Mouse (Mus musculus) spleen, adult 18-20 months (tissue): ENCODE measurements around the gene Mtcl1.

Experiments used
- DNase-seq, 2 experiments: peaks; one replicate each; pipeline ENCODE4 v3.0.0; 2022; ENCODE audit warnings: mixed read lengths in 2 of 2

The Mtcl1 gene

GRCm38 (mm10) chr17:66320716-66321372 lies 128.7 kb downstream of the Mtcl1 start:
- DNase-seq = no peak

GRCm38 (mm10) chr17:66318031-66318430 lies 131.5 kb downstream of the Mtcl1 start:
- DNase-seq = no peak

- DNase-seq = no peak
Measured at GRCm38 (mm10) chr17:66317576-66317975, 132.0 kb downstream of the Mtcl1 start.

- DNase-seq = no peak
Measured at GRCm38 (mm10) chr17:66317156-66317555, 132.4 kb downstream of the Mtcl1 start.

GRCm38 (mm10) chr17:66315451-66315850 lies 134.1 kb downstream of the Mtcl1 start:
- DNase-seq = no peak

GRCm38 (mm10) chr17:66314566-66315285 lies 134.8 kb downstream of the Mtcl1 start:
- DNase-seq = no peak

- DNase-seq = no peak
Measured at GRCm38 (mm10) chr17:66301906-66302305, 147.6 kb downstream of the Mtcl1 start.

GRCm38 (mm10) chr17:66301267-66301666 lies 148.3 kb downstream of the Mtcl1 start:
- no peak for DNase-seq

GRCm38 (mm10) chr17:66297721-66298120 lies 151.8 kb downstream of the Mtcl1 start:
- no peak for DNase-seq

GRCm38 (mm10) chr17:66293581-66293980 lies 156.0 kb downstream of the Mtcl1 start:
- DNase-seq = no peak

- DNase-seq = no peak
Measured at GRCm38 (mm10) chr17:66289894-66290293, 159.7 kb downstream of the Mtcl1 start.
